Mouse (Mus musculus) midbrain, embryonic 15.5 days (tissue): ENCODE data around the gene Hist1h2bc. TPM values are rescaled to one million over a fixed set of nuclear protein-coding genes. Genes with fewer than 3 reads are reported as not detected.

ENCODE experiments used
- ATAC-seq: fragments of 200-750 bp; cut with Nextera tagmentation; replicated peaks from 2 replicates; pipeline ENCODE4 v1.8.0; 2017; ENCODE audit warnings: moderate TSS enrichment
- H3K27ac ChIP-seq: fragments of 300-500 bp; sonication (generic); 2 replicates; pipeline ENCODE4 v1.5.1; 2015; ENCODE audit warnings: mild to moderate bottlenecking, inconsistent platforms
- H3K27me3 ChIP-seq: fragments of 300-500 bp; sonication (generic); replicated peaks from 2 replicates; pipeline ENCODE4 v1.6.1; 2015; ENCODE audit warnings: inconsistent platforms
- H3K36me3 ChIP-seq: fragments of 300-500 bp; sonication (generic); replicated peaks from 2 replicates; pipeline ENCODE4 v1.6.1; 2015; ENCODE audit warnings: inconsistent platforms
- H3K4me1 ChIP-seq: fragments of 300-500 bp; sonication (generic); 2 replicates; pipeline ENCODE4 v1.6.1; 2015; ENCODE audit warnings: inconsistent platforms
- H3K4me2 ChIP-seq: fragments of 300-500 bp; sonication (generic); 2 replicates; pipeline ENCODE4 v1.6.1; 2015; ENCODE audit warnings: inconsistent platforms, mild to moderate bottlenecking, moderate library complexity
- H3K4me3 ChIP-seq: fragments of 300-500 bp; sonication (generic); 2 replicates; pipeline ENCODE4 v1.5.1; 2015; ENCODE audit warnings: mild to moderate bottlenecking, inconsistent platforms
- H3K9ac ChIP-seq: fragments of 300-500 bp; sonication (generic); 2 replicates; pipeline ENCODE4 v1.6.1; 2015; ENCODE audit warnings: mild to moderate bottlenecking, inconsistent platforms
- H3K9me3 ChIP-seq: fragments of 300-500 bp; sonication (generic); 2 replicates; pipeline ENCODE4 v1.6.1; 2016; ENCODE audit warnings: inconsistent platforms
- WGBS: fragments of 180-500 bp; shearing (Covaris S2); methylation state at CpG from one replicate; pipeline ENCODE4 v1.1.7; 2015; ENCODE audit warnings: mixed read lengths; 5-methylcytosine and 5-hydroxymethylcytosine counted together
- microRNA-seq: library from miRNA; unstranded; fragments of <30 nt; microRNA quantifications from one replicate; pipeline ENCODE4, GENCODE M21; 2016
- polyA plus RNA-seq: library from polyadenylated mRNA; unstranded; fragments of >200 nt; fragmentation: Nextera tagmentation; extraction: Ambion mirVana; gene quantifications from 2 replicates; pipeline ENCODE4 v1.2.1, GENCODE M21; 2015

The Hist1h2bc gene
- polyA plus RNA-seq, 1 experiment from 2014 or later = 17.3 TPM

DNA sequence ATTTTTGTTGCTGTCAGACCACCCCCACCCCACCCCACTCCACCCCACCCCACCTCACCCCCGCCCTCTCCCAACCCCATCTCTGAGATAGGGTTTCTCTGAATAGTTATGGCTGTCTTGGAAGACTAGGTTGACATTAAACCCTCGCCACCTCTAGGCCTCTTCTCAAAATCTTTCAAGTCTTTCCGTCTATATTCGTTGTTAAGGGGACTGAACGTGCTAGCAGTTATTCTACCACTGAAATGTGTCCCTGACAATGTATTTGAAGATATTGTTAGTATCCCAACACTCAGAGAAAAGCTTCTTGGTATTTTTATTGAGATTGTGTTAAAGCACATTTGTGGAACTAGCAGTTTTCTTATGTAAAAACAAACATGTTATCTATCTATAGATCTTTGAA lies 56.9 kb downstream of the Hist1h2bc start:
- WGBS = 67% methylated on average over 5 of the region's 5 CpGs

GRCm38 (mm10) chr13:23742007-23742406 lies 58.0 kb downstream of the Hist1h2bc start:
- Histone ChIP-seq H3K9ac (no peak overlapping the region), H3K36me3 (no peaks in the 10 kb centered on the region), H3K4me3 (no peak overlapping the region), H3K4me2 (no peak overlapping the region), H3K9me3 (no peaks in the 10 kb centered on the region), H3K27me3 (no peaks in the 10 kb centered on the region), H3K4me1 (peaks cover 31% of the 10 kb centered on the region), H3K27ac (no peak overlapping the region)
- ATAC-seq = no peak

More for the DNA sequence above, 56.9 kb downstream of the Hist1h2bc start:
- no peak overlapping the region for H3K27ac ChIP-seq
- no peak for ATAC-seq
- no peak overlapping the region for H3K4me3 ChIP-seq
- H3K9me3 ChIP-seq = no peaks in the 10 kb centered on the region
- H3K36me3 ChIP-seq = no peaks in the 10 kb centered on the region
- H3K9ac ChIP-seq = no peak overlapping the region
- H3K4me2 ChIP-seq = no peak overlapping the region
- peaks cover 28% of the 10 kb centered on the region for H3K4me1 ChIP-seq
- H3K27me3 ChIP-seq = no peaks in the 10 kb centered on the region

Small RNA genes within 50 kb of the gene (microRNA-seq; reads per million reads assigned to microRNA genes)
- not detected for gene Gm44350

Other genes starting within 250 kb of the Hist1h2bc start
- 0.09 and 0.25 TPM in 2 replicates for gene Btn1a1, start 218.3 kb upstream of the Hist1h2bc start, polyA plus RNA-seq
- not detected in 2 replicates for gene Btn2a2, start 195.3 kb upstream of the Hist1h2bc start, polyA plus RNA-seq
- 3.3 and 5.1 TPM in 2 replicates for gene Hist1h4h, start 153.1 kb upstream of the Hist1h2bc start, polyA plus RNA-seq
- 0.69 TPM in 1 of 2 replicates, not detected in the other for gene Hist1h2af, start 150.3 kb upstream of the Hist1h2bc start, polyA plus RNA-seq
- 2.2 TPM in 1 of 2 replicates, not detected in the other for gene Hist1h3g, start 148.8 kb upstream of the Hist1h2bc start, polyA plus RNA-seq
- gene Hist1h2bh, start 140.8 kb upstream of the Hist1h2bc start, polyA plus RNA-seq = 0.15 and 0.44 TPM in 2 replicates
- 0.27 and 0.32 TPM in 2 replicates for gene Hist1h3f, start 140.1 kb upstream of the Hist1h2bc start, polyA plus RNA-seq
- not detected in 2 replicates for gene Hist1h4f, start 132.6 kb upstream of the Hist1h2bc start, polyA plus RNA-seq
- gene Hist1h1d, start 130.9 kb upstream of the Hist1h2bc start, polyA plus RNA-seq = 0.14 and 0.15 TPM in 2 replicates
- 1.0 and 1.4 TPM in 2 replicates for gene Hist1h3e, start 121.8 kb upstream of the Hist1h2bc start, polyA plus RNA-seq
- gene Hist1h2ae, start 113.0 kb upstream of the Hist1h2bc start, polyA plus RNA-seq = 14.8 and 15.4 TPM in 2 replicates
- gene Hist1h2bg, start 112.8 kb upstream of the Hist1h2bc start, polyA plus RNA-seq = 2.6 and 4.0 TPM in 2 replicates
- gene Hist1h2bf, start 110.0 kb upstream of the Hist1h2bc start, polyA plus RNA-seq = 1.3 and 1.5 TPM in 2 replicates
- 1.6 TPM in 1 of 2 replicates, not detected in the other for gene Hist1h2ad, start 109.8 kb upstream of the Hist1h2bc start, polyA plus RNA-seq
- 0.82 and 1.2 TPM in 2 replicates for gene Hist1h3d, start 108.4 kb upstream of the Hist1h2bc start, polyA plus RNA-seq
- 34.2 and 34.9 TPM in 2 replicates for gene Hist1h4d, start 102.6 kb upstream of the Hist1h2bc start, polyA plus RNA-seq
- gene Hist1h2be, start 63.1 kb upstream of the Hist1h2bc start, polyA plus RNA-seq = 1.7 and 1.8 TPM in 2 replicates
- 5.4 and 5.5 TPM in 2 replicates for gene Hist1h1e, start 61.6 kb upstream of the Hist1h2bc start, polyA plus RNA-seq
- 0.32 and 0.37 TPM in 2 replicates for gene Hist1h2ac, start 251 bp upstream of the Hist1h2bc start, polyA plus RNA-seq
- gene Hist1h1t, start 11.6 kb downstream of the Hist1h2bc start, polyA plus RNA-seq = not detected in 2 replicates
- 1.8 and 3.0 TPM in 2 replicates for gene Hist1h4c, start 14.3 kb downstream of the Hist1h2bc start, polyA plus RNA-seq
- gene Hfe, start 26.7 kb downstream of the Hist1h2bc start, polyA plus RNA-seq = 3.0 and 3.8 TPM in 2 replicates
- 6.9 and 8.3 TPM in 2 replicates for gene Hist1h1c, start 54.6 kb downstream of the Hist1h2bc start, polyA plus RNA-seq
- 0.41 and 1.4 TPM in 2 replicates for gene Hist1h3c, start 61.4 kb downstream of the Hist1h2bc start, polyA plus RNA-seq
- gene Hist1h2bb, start 62.5 kb downstream of the Hist1h2bc start, polyA plus RNA-seq = 0.37 and 0.83 TPM in 2 replicates
- 4.6 and 7.2 TPM in 2 replicates for gene Hist1h2ab, start 66.9 kb downstream of the Hist1h2bc start, polyA plus RNA-seq
- gene Hist1h3b, start 68.1 kb downstream of the Hist1h2bc start, polyA plus RNA-seq = 0.67 and 1.2 TPM in 2 replicates
- gene Hist1h4b, start 72.8 kb downstream of the Hist1h2bc start, polyA plus RNA-seq = 2.0 TPM in 1 of 2 replicates, not detected in the other
- not detected in 2 replicates for gene Hist1h4a, start 77.0 kb downstream of the Hist1h2bc start, polyA plus RNA-seq
- gene Hist1h3a, start 78.2 kb downstream of the Hist1h2bc start, polyA plus RNA-seq = 0.77 and 0.98 TPM in 2 replicates
- gene Hist1h1a, start 79.5 kb downstream of the Hist1h2bc start, polyA plus RNA-seq = 0.41 and 0.48 TPM in 2 replicates
- gene Trim38, start 85.7 kb downstream of the Hist1h2bc start, polyA plus RNA-seq = not detected in 2 replicates
- not detected in 2 replicates for gene Slc17a2, start 122.8 kb downstream of the Hist1h2bc start, polyA plus RNA-seq
- gene Slc17a3, start 155.2 kb downstream of the Hist1h2bc start, polyA plus RNA-seq = not detected in 2 replicates
- not detected in 2 replicates for gene Slc17a1, start 183.6 kb downstream of the Hist1h2bc start, polyA plus RNA-seq
- gene Slc17a4, start 230.8 kb downstream of the Hist1h2bc start, polyA plus RNA-seq = not detected in 2 replicates
- not detected in 2 replicates for gene Hist1h2ba, start 250.0 kb downstream of the Hist1h2bc start, polyA plus RNA-seq